Mouse (Mus musculus) activated CD4-positive, CD25-positive, alpha-beta regulatory T cell, adult 4 months (primary cell): ENCODE data around the gene Vps11. TPM values are rescaled to one million over a fixed set of nuclear protein-coding genes. Genes with fewer than 3 reads are reported as not detected.
"Not testable (repeated sequence)": the region's sequence is repeated elsewhere in the genome, so short reads cannot be mapped to it uniquely, and the experiment has no call there.

Experiments
- ATAC-seq: one replicate; pipeline ENCODE4 v1.8.0; 2017
- polyA plus RNA-seq, 2 experiments: library from polyadenylated mRNA; unstranded; fragments of 100-300 nt; shearing (Covaris generic); gene quantifications; one replicate each; pipeline ENCODE4 v1.2.1; 2017

Vps11 gene
- polyA plus RNA-seq, 2 experiments from 2014 or later: 21.5 to 40.8 TPM

DNA sequence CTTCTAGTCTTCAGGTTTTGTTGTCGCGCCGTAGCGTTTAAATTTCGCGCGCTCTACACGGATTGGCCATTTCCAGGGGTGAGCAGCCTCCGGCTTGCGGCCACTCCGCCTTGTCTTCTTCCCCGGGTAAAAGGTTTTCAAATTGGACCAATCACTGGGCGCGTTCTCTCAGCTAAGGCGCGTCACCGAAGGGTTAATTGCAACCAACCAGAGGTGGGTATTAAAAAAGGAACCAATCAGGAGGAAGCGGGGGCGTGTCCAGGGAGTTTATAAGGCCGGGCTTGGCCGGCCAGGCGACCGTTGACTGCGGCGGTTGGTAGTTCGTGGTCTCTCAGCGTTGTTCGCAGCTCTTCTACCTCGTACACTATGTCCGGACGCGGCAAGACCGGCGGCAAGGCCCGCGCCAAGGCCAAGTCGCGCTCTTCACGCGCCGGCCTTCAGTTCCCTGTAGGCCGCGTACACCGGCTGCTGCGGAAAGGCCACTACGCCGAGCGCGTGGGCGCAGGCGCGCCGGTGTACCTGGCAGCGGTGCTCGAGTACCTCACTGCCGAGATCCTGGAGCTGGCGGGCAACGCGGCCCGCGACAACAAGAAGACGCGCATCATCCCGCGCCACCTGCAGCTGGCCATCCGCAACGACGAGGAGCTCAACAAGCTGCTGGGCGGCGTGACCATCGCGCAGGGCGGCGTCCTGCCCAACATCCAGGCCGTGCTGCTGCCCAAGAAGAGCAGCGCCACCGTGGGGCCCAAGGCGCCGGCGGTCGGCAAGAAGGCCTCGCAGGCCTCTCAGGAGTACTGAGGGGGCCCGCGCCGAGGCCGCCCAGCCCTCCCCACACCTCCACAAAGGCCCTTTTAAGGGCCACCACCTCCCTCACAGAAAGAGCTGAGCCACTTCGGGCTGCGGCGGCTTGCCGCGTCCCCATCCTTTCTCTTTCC lies 26.8 kb downstream of the Vps11 start, which contains the start of gene H2afx:
Gene H2afx, plus strand, starts transcription at position 299 of the 935 bp plus-strand sequence.
- ATAC-seq: peak; percentile 98

DNA sequence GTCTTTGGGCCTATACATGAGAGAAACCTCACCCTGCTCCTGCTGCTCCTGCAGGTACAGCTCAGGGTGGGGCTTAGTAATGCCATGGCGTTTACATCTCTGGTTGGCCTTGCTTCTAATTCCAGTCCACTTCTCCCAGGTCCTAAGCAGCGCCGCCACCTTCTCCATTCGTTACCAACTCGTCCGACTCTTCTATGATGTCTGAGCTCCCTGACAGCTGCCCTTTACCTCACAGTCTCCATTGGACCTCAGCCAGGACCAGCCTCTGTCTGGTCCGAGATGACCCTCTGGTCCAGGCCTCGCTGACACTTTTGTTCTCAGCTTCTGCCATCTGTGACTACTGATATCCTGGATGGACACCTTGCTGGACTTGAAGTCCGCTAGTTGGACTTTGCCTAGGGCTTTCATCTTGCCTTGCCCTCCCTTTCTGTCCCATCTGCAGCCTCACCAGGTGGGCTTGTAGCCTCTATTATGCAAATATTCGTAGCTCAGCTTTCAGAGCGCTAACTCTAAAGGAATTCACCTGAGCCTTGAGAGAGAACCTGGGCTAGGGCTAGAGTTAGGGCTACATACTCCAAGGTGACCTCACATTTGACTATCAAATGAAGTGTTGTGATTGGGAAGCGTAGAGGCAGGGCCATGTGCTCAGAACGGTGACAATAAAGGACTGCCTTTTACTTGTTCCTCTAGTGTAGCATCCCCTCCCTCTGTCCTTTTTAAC lies 28.4 kb downstream of the Vps11 start:
- ATAC-seq: no peak

GRCm38 (mm10) chr9:44330736-44331135 lies 30.7 kb downstream of the Vps11 start:
- ATAC-seq: no peak

GRCm38 (mm10) chr9:44327926-44328325 lies 33.5 kb downstream of the Vps11 start:
- ATAC-seq: no peak

DNA sequence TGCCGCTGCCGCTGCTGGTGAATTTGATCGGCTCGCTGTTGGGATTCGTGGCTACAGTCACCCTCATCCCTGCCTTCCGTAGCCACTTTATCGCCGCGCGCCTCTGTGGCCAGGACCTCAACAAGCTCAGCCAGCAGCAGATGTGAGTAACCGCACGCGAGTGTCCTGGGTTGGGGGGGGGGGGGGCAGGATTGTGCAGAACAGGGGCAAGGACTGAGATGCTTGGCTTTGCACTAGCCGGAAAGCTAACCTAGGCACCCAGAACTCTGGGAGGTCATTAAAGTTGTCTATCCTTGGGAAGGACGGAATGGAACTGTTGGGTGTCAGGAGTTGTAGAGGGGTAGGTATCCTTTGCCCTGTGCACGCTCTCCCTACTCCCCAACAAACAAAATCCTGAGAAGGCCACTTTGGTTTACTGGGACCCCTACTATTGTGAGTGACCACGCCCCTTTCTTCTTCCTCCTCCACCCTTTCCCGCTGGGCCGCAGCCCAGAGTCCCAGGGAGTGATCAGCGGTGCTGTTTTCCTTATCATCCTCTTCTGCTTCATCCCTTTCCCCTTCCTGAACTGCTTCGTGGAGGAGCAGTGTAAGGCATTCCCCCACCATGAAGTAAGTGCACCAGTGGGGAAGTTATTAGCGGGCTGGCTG lies 34.3 kb downstream of the Vps11 start:
- peak; percentile 21 for ATAC-seq

DNA sequence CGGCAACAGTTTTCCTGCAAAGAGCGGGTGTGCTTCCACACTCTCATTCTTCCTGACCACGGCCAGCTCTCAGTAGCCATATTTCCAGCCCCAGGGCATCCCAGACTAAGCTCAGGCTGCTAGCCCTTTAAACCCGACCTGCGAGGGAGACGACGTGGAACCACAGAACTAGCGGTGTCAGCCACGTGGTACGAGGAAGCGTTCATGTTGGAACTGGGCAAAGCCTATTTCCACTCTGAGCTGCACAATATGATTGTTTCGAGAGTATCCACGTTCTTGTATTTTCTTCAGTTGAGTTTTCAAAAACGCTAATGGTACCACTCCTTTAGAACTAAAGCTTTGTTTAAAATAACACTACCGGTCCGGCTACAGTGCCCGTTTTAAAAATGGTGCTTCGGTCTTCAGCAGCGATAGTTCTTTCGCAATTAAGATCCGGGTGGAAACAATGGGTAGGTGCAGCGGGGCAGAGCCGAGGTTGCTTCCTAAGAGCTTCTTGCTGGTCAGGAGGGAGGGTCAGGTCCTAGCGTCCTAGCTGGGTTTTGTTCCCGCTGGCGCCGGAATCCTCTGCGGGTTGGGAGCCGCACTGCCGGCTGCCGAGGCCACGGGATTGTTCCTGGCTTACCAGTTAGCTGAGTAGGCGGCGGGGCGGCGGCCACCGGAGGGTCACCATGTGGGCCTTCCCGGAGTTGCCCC lies 35.0 kb downstream of the Vps11 start:
- ATAC-seq: peak; percentile 93

- ATAC-seq: no peak
Measured at GRCm38 (mm10) chr9:44325768-44326370, 35.6 kb downstream of the Vps11 start, which contains the start of gene Dpagt1. Gene Dpagt1 (plus strand): TSS chr9:44326019.

DNA sequence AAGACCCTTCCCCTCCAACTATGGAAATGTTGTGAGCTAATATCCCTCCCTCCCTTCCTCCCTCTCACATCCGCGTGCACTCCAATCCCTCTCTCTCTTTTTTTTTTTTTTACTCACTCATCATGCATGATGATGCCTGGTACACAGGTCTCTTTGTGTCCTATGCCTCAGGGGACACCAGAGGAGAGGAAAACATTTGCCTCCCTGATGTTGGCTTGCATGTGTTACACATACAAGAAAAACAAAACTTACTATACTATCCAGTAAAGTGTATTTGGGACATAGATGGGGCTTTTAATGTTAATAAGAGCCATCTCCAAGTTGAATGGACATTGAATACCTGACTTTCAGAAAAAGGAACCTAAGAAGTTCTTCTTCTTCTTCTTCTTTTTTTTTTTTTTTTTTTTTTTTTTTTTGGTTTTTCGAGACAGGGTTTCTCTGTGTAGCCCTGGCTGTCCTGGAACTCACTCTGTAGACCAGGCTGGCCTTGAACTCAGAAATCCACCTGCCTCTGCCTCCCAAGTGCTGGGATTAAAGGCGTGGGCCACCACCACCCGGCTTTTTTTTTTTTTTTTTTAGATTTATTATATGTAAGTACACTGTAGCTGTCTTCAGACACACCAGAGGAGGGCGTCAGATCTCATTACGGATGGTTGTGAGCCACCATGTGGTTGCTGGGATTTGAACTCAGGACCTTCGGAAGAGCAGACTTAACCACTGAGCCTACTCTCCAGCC lies 36.3 kb downstream of the Vps11 start:
- not testable (repeated sequence) for ATAC-seq

DNA sequence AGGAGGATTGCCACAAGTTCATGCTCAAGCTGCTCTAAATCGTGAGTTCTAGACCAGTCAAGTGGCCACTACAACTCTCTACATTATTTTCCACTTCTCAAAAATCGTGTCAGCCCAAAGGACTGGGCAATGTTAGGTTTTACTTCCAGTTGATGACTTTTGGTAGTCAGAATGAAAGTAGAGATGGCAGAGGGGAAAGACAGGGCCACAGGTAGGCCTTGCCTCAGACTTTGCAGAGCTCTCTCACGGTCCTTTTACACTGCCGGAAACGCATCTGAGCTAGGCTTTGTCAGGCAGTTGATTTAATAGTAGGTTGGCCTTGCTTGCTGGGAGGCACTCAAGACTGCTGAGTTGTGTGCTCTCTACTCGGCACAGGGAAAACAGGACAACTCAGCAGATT lies 37.3 kb downstream of the Vps11 start:
- ATAC-seq: no peak

DNA sequence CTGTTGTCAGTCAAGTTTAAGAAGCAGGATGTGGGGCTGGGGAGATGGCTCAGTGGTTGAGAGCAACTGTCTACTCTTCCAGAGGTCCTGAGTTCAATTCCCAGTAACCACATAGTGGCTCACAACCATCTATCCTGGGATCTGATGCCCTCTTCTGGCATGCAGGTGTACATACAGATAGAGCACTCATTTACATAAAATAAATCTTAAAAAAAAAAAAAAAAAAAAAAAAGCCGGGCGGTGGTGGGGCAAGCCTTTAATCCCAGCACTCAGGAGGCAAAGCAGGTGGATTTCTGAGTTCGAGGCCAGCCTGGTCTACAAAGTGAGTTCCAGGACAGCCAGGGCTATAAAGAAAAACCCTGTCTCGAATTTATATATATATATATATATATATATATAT lies 37.8 kb downstream of the Vps11 start:
- ATAC-seq: not testable (repeated sequence)

DNA sequence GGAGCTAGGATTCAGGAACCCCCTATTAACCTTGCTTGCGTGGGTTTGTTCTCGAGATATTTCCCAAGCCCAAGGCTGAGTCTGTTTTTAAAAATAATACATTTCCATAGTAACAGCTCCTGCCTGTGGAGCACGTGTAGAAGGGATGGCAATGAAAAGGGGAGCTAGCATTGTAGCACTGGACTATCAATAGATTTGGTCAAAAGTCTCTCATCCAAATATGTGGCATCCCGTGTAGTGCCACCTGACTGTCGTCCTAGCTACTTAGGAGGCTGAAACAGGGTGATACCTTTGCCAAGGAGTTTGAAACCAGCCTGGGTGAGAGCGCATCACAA lies 40.7 kb downstream of the Vps11 start:
- no peak for ATAC-seq

DNA sequence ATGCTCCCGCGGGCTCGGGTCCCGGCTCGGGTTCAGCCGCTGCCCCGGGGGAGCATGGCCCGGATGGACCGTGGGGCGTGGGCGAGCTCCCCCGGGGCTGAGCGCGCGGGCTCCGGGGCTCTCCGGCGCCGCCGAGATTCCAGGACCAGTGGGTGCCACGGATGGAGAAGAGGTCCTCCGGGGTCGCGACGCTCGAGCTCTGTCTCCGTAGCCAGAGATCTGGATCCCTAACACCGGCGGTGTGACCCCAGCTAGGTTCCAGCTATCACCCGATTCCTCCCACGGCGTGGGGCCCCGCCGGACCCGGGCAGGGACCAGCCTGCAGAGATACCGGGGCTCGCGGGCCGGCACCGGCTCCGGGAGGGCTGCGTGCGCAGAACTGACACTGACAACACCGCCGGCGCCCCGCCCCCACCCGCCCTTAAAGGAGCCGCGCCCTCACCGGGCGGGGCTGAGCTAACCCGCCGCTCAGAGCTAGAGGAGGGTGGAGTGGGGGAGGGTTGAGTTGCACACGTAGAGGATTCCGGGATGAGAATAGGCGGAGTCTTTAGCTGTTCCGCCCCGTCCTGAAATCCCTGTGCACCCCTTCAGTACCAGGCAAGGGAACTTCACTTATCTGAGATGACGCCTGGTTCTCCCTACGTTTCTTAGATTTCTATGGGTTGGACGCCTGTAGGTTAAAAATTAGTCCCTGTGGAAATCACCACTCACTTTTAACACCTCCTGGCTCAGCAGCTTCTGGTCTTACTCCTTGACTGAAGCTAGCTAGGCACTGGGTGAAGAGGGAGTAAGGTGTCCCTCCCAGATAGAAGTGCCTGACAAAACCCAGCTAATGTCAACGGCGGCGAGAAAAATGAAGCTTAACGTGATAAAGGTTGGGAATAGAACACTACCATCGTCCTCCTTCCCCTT lies 41.3 kb downstream of the Vps11 start, which contains the start of gene C2cd2l:
Gene C2cd2l, minus strand, starts transcription at position 399 of the 912 bp plus-strand sequence.
- ATAC-seq: peak; percentile 66

DNA sequence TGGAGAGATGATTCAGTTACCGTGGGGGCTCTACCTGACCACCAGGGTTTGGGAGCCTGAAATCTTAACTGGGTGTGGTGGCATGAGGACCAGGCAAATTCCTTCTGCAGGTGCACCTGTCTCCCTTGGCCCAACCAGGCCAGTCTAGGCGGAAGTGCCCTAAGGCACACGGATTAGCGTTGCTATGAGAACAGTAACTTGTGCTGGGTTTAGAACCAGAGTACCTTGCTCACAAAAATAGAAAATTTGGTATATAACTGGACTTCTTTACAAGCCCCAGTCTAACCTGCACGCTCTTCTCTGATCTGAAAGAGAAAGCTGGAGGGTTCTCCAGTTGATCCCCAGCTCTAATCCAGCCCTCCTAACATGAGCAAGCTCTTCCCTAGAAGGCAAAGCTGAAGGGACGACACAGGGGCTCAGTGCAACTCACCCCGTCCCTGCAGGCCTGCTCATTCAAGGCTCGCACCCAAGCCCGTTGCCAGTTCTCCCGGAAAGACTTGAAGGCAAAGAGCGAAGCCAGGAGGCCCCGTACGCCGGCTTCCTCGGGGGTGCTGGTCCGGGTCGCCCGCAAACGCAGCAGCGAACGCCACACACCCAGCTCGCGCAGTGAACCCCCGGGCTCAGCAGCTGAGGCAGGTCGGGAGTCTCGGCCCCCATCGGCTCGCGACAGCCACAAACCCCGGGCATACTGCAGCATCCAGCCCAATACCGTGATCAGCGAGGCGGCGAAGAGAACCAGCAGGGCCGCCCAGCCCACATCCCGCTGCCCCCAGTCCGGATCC lies 42.2 kb downstream of the Vps11 start:
- ATAC-seq: peak; percentile 28

- no peak for ATAC-seq
Measured at GRCm38 (mm10) chr9:44318826-44319095, 42.7 kb downstream of the Vps11 start.

DNA sequence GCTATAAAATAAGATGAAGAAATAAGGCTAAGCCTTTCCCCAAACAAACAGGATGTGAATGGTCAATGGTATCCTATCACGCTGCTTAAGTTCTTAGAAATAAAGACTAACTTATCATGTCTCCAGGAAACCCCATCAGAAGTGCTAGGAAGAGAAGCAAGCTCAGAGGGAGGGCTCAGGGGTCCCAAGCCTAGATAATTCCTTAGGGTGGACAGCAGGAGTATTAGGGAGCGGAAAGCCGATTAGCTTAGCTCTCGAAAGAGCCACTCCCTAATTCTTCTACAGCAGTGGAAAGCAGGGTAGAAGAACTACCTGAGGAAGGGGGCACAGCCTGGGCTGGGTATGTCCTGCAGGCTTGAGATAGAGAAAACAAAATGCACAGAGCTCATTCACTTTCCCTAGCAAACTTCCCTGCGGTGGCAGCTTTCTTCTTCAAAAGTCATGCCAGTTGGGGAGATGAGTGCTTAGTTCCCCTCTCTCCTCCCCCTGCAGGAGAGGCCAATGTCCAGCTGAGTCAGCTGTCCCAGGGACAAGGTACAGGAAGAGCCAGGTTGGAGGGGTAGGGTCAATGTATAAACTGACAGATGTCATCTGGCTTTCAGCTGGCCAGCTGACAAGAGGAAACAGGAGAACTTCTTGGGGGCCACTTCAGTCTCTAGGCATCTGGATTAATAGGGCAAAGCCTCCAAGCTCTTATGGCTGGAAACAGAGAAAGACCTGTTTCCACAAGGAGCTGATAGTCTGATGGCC lies 43.2 kb downstream of the Vps11 start:
- ATAC-seq: no peak

DNA sequence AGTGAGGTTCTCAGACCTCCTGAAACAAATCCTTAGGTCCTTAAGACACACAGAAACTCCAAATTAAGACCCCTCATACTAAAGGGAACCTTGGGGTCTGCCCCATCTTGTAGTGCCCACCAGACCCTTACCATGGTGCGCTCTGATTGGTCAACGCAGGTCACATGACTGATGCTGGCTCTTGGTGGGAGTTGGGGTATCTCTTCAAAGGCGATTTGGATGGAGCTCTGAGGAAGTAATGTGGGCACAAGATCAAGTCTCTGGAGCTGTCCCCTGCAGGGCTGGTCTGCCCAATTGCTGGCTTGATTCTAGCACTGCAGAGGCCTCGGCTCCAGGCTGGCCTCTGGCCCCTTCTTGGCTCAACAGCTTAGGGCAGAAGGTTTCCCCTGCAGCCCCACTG lies 44.0 kb downstream of the Vps11 start:
- ATAC-seq: no peak

GRCm38 (mm10) chr9:44314910-44315309 lies 46.6 kb downstream of the Vps11 start:
- no peak for ATAC-seq

- ATAC-seq: no peak
Measured at GRCm38 (mm10) chr9:44314257-44314547, 47.3 kb downstream of the Vps11 start.
